Mouse (Mus musculus) limb, embryonic 11.5 days (tissue): ENCODE measurements around the gene Mgat1. TPM values are rescaled to one million over a fixed set of nuclear protein-coding genes. Genes with fewer than 3 reads are reported as not detected.

ENCODE experiments used
- ATAC-seq: fragments of 200-750 bp; cut with Nextera tagmentation; 2 replicates; pipeline ENCODE4 v1.8.0; 2017; ENCODE audit warnings: low read depth; ENCODE audit not compliant: insufficient number of reproducible peaks, low FRiP score, low TSS enrichment
- DNase-seq: peaks from one replicate; pipeline ENCODE4 v3.0.0-alpha.2; 2015; ENCODE audit warnings: low spot score
- H3K27ac ChIP-seq: fragments of 300-500 bp; sonication (generic); replicated peaks from 2 replicates; pipeline ENCODE4 v1.5.1; 2014; ENCODE audit warnings: low read depth, mild to moderate bottlenecking, low read length
- H3K27me3 ChIP-seq: fragments of 300-500 bp; sonication (generic); 2 replicates; pipeline ENCODE4 v1.6.1; 2014; ENCODE audit warnings: mild to moderate bottlenecking, low read length, mixed read lengths; ENCODE audit not compliant: control insufficient read depth, insufficient read depth
- H3K36me3 ChIP-seq: fragments of 300-500 bp; sonication (generic); 2 replicates; pipeline ENCODE4 v1.6.1; 2014; ENCODE audit warnings: mild to moderate bottlenecking, low read length, moderate library complexity, mixed read lengths; ENCODE audit not compliant: control insufficient read depth, insufficient read depth
- H3K4me1 ChIP-seq: fragments of 300-500 bp; sonication (generic); 2 replicates; pipeline ENCODE4 v1.6.1; 2014; ENCODE audit warnings: low read length, mixed read lengths; ENCODE audit not compliant: control insufficient read depth, insufficient read depth
- H3K4me2 ChIP-seq: fragments of 300-500 bp; sonication (generic); 2 replicates; pipeline ENCODE4 v1.6.1; 2014; ENCODE audit warnings: low read depth, mild to moderate bottlenecking, moderate library complexity; ENCODE audit not compliant: severe bottlenecking
- H3K4me3 ChIP-seq: fragments of 300-500 bp; sonication (generic); 2 replicates; pipeline ENCODE4 v1.5.1; 2014; ENCODE audit warnings: low read depth, low read length
- H3K9ac ChIP-seq: fragments of 300-500 bp; sonication (generic); 2 replicates; pipeline ENCODE4 v1.6.1; 2014; ENCODE audit warnings: mild to moderate bottlenecking, low read length
- H3K9me3 ChIP-seq: fragments of 300-500 bp; sonication (generic); 2 replicates; pipeline ENCODE4 v1.6.1; 2016; ENCODE audit warnings: low read length; ENCODE audit not compliant: control insufficient read depth
- WGBS: fragments of 180-500 bp; shearing (Covaris S2); extraction: QIAGEN DNeasy Blood & Tissue Kit; methylation state at CpG from one replicate; pipeline ENCODE4 v1.1.7; 2014; 5-methylcytosine and 5-hydroxymethylcytosine counted together
- polyA plus RNA-seq: library from polyadenylated mRNA; unstranded; fragments of >200 nt; fragmentation: Nextera tagmentation; extraction: Ambion mirVana; gene quantifications from 2 replicates; pipeline ENCODE4 v1.2.1, GENCODE M21; 2014

The Mgat1 gene
- polyA plus RNA-seq, 1 experiment from 2014 or later, result 41.1 TPM

GRCm38 (mm10) chr11:49262286-49262685 lies 18.3 kb downstream of the Mgat1 start:
- H3K4me3 ChIP-seq, result no peak overlapping the region
- H3K4me1 ChIP-seq, result no peaks in the 10 kb centered on the region
- H3K9me3 ChIP-seq, result no peaks in the 10 kb centered on the region
- ATAC-seq, result no peak
- WGBS, result 91% methylated on average over 5 of the region's 5 CpGs
- no peak overlapping the region for H3K27ac ChIP-seq
- no peaks in the 10 kb centered on the region for H3K27me3 ChIP-seq
- no peak overlapping the region for H3K9ac ChIP-seq
- H3K36me3 ChIP-seq, result peaks cover 12% of the 10 kb centered on the region; the same call in 1 of the 2 replicates
- no peak for DNase-seq
- no peak overlapping the region for H3K4me2 ChIP-seq

- no peak for ATAC-seq
- Histone ChIP-seq H3K9ac (no peak overlapping the region), H3K4me3 (no peak overlapping the region), H3K9me3 (no peaks in the 10 kb centered on the region), H3K27me3 (no peaks in the 10 kb centered on the region), H3K36me3 (peaks cover 12% of the 10 kb centered on the region; the same call in 1 of the 2 replicates), H3K27ac (no peak overlapping the region), H3K4me1 (no peaks in the 10 kb centered on the region), H3K4me2 (no peak overlapping the region)
- DNase-seq, result no peak
- 85% methylated on average over 6 of the region's 6 CpGs for WGBS
Observed at GRCm38 (mm10) chr11:49263149-49263548, 19.2 kb downstream of the Mgat1 start.

DNA sequence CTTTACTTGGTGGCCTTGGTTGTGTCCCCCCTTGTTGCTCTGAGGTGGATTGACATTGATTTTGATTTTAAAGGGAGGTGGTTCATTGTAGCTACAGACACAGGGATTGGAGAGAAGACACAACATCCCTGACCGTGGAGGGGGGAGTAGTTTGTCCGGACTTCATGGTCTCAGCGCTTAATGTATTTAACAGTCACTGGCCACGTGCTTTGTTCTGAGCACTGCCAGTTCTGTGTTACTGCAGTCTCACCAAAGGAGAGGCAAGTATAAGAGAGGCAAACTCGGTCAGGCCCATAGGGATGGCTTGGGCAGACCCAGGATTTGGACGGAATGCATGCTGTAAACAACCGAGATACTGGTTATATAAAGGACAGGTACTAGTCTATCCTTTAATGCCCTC lies 20.1 kb downstream of the Mgat1 start:
- H3K4me1 ChIP-seq, result no peaks in the 10 kb centered on the region
- H3K9me3 ChIP-seq, result no peaks in the 10 kb centered on the region
- WGBS, result 90% methylated on average over 7 of the region's 7 CpGs
- DNase-seq (no peak), ATAC-seq (no peak)
- H3K9ac ChIP-seq, result no peak overlapping the region
- peaks cover 12% of the 10 kb centered on the region; the same call in 1 of the 2 replicates for H3K36me3 ChIP-seq
- no peak overlapping the region for H3K4me2 ChIP-seq
- no peak overlapping the region for H3K27ac ChIP-seq
- H3K4me3 ChIP-seq, result no peak overlapping the region
- no peaks in the 10 kb centered on the region for H3K27me3 ChIP-seq

DNA sequence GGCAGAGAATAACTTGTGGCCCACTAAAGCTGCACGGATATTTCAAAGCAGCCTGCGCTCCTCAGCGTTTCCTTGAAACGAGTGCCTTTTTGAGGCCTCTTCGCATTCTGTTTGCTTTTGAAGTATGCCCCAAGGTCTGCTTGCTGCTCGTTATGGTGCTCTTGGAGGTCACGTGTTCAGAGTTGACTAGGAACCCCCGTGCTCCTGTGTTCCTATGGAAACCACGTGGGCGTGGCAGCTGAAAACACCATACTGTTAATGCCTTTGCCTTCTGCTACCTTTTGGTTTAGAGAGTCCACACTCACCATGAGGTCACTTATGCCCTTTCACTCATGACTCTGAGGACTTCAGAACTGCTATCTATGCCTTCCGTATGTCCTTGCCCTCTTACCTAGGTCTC lies 20.6 kb downstream of the Mgat1 start:
- H3K36me3 ChIP-seq, result peaks cover 12% of the 10 kb centered on the region; the same call in 1 of the 2 replicates
- ATAC-seq (no peak), DNase-seq (no peak)
- H3K27me3 ChIP-seq, result no peaks in the 10 kb centered on the region
- H3K4me1 ChIP-seq, result no peaks in the 10 kb centered on the region
- H3K27ac ChIP-seq, result no peak overlapping the region
- H3K9ac ChIP-seq, result no peak overlapping the region
- no peak overlapping the region for H3K4me3 ChIP-seq
- no peaks in the 10 kb centered on the region for H3K9me3 ChIP-seq
- WGBS, result 75% methylated on average over 11 of the region's 11 CpGs
- no peak overlapping the region for H3K4me2 ChIP-seq

GRCm38 (mm10) chr11:49265101-49265500 lies 21.1 kb downstream of the Mgat1 start:
- H3K27ac ChIP-seq, result no peak overlapping the region
- no peak for ATAC-seq
- H3K36me3 ChIP-seq, result peaks cover 12% of the 10 kb centered on the region; the same call in 1 of the 2 replicates
- no peaks in the 10 kb centered on the region for H3K9me3 ChIP-seq
- H3K4me3 ChIP-seq, result no peak overlapping the region
- no peaks in the 10 kb centered on the region for H3K4me1 ChIP-seq
- DNase-seq, result no peak
- 86% methylated on average over 8 of the region's 8 CpGs for WGBS
- no peaks in the 10 kb centered on the region for H3K27me3 ChIP-seq
- H3K4me2 ChIP-seq, result no peak overlapping the region
- no peak overlapping the region for H3K9ac ChIP-seq

DNA sequence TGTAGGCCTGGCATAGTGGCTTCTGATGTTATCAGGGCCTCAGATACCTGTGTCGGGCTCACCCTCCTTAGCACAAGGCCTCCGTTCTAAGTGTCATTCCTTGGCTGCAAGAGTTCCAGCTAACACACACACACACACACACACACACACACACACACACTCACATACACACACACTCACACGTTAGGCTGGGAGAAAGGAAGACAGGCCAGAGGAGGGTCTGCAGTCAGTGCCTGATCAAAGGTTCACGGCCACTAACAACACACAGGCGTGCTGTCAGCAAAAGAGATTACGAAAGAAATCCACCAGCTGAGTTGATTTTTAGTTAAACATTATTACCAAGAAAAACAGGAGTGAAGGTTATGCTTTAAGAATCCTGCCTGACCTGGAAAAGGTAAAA lies 22.7 kb downstream of the Mgat1 start:
- Histone ChIP-seq H3K9me3 (no peaks in the 10 kb centered on the region), H3K4me1 (no peaks in the 10 kb centered on the region), H3K27ac (no peak overlapping the region), H3K9ac (no peak overlapping the region), H3K27me3 (no peaks in the 10 kb centered on the region), H3K4me3 (no peak overlapping the region), H3K4me2 (no peak overlapping the region), H3K36me3 (peaks cover 6% of the 10 kb centered on the region; the same call in 1 of the 2 replicates)
- WGBS, result 82% methylated on average over 6 of the region's 6 CpGs
- ATAC-seq (no peak), DNase-seq (no peak)

DNA sequence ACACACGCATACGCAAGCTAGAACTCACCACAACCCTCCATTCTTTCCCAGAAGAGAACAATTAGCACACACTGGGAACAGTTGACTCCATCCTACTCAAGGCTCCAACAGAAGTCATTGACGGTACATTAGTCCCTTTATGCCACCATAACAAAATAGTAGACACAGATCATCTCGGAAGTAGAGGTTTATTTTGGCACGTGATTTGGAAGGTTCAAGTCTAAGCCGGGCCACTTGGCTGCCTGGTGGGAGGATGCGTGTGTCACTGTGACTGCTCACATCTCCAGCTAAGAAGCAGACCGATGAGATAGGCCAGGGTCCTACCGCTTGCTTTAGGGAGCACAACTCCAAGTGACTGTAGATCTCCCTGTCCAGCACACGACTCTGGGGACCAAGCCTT lies 23.3 kb downstream of the Mgat1 start:
- no peak overlapping the region for H3K9ac ChIP-seq
- 93% methylated on average over 10 of the region's 10 CpGs for WGBS
- no peaks in the 10 kb centered on the region for H3K4me1 ChIP-seq
- H3K4me3 ChIP-seq, result no peak overlapping the region
- no peak for ATAC-seq
- no peak overlapping the region for H3K27ac ChIP-seq
- no peak overlapping the region for H3K4me2 ChIP-seq
- no peaks in the 10 kb centered on the region for H3K27me3 ChIP-seq
- no peak for DNase-seq
- peaks cover 1% of the 10 kb centered on the region; the same call in 1 of the 2 replicates for H3K36me3 ChIP-seq
- H3K9me3 ChIP-seq, result no peaks in the 10 kb centered on the region

DNA sequence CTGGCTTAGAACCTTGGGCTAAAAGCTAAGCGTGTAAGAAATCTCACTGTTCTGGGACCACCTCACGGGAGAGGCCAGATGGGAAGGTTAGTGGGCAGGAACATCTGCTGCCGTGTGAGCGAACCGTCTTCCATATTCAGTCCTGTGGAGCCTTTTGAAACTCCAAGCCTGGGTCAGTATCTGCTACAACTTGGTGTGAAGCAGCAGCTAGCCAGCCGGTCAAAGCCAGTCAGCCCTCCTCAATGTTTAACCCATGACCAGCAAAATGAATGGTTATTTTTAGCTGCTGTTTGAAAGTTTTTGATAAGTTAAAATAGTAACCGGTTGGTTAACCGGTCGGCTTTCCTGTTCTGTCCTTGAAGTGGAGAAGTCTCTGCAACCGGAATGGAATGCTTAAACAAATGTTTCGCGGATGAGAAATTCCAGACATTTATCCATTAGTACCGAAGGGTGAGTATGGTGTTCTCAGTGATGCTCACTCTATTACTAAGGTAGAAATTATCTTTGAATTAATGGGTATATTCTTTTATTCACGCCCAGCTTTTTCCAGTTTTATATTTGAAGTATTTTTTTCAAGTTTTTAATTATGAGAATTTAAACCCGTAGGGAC lies 24.1 kb downstream of the Mgat1 start:
- no peaks in the 10 kb centered on the region; the same call in 1 of the 2 replicates for H3K36me3 ChIP-seq
- no peaks in the 10 kb centered on the region for H3K9me3 ChIP-seq
- DNase-seq (no peak), ATAC-seq (no peak)
- H3K9ac ChIP-seq, result no peak overlapping the region
- no peak overlapping the region for H3K4me3 ChIP-seq
- no peaks in the 10 kb centered on the region for H3K4me1 ChIP-seq
- no peaks in the 10 kb centered on the region for H3K27me3 ChIP-seq
- H3K27ac ChIP-seq, result no peak overlapping the region
- no peak overlapping the region for H3K4me2 ChIP-seq
- WGBS, result 89% methylated on average over 15 of the region's 15 CpGs

GRCm38 (mm10) chr11:49269761-49270160 lies 25.8 kb downstream of the Mgat1 start:
- H3K4me2 ChIP-seq, result no peak overlapping the region
- no peaks in the 10 kb centered on the region for H3K9me3 ChIP-seq
- WGBS, result 93% methylated on average over 9 of the region's 9 CpGs
- ATAC-seq, result no peak
- H3K36me3 ChIP-seq, result no peaks in the 10 kb centered on the region
- H3K4me1 ChIP-seq, result no peaks in the 10 kb centered on the region
- H3K4me3 ChIP-seq, result no peak overlapping the region
- DNase-seq, result no peak
- no peak overlapping the region for H3K27ac ChIP-seq
- no peaks in the 10 kb centered on the region for H3K27me3 ChIP-seq
- no peak overlapping the region for H3K9ac ChIP-seq
